Mouse (Mus musculus) limb, embryonic 14.5 days (tissue): ENCODE results near the gene Lbh. TPM values are rescaled to one million over a fixed set of nuclear protein-coding genes. Genes with fewer than 3 reads are reported as not detected.

ENCODE experiments used
- ATAC-seq: fragments of 200-750 bp; cut with Nextera tagmentation; 2 replicates; pipeline ENCODE4 v1.8.0; 2017; ENCODE audit warnings: low read depth, moderate number of reproducible peaks, moderate TSS enrichment; ENCODE audit not compliant: low FRiP score
- DNase-seq: peaks from one replicate; pipeline ENCODE4 v3.0.0-alpha.2; 2015; ENCODE audit warnings: low spot score
- H3K27ac ChIP-seq: fragments of 300-500 bp; sonication (generic); replicated peaks from 2 replicates; pipeline ENCODE4 v1.5.1; 2014; ENCODE audit warnings: low read depth, mild to moderate bottlenecking, low read length, moderate library complexity, mixed read lengths
- H3K27me3 ChIP-seq: fragments of 300-500 bp; sonication (generic); 2 replicates; pipeline ENCODE4 v1.6.1; 2014; ENCODE audit warnings: low read length, mixed read lengths; ENCODE audit not compliant: control insufficient read depth, insufficient read depth
- H3K36me3 ChIP-seq: fragments of 300-500 bp; sonication (generic); 2 replicates; pipeline ENCODE4 v1.6.1; 2014; ENCODE audit warnings: mild to moderate bottlenecking, low read length, moderate library complexity, mixed read lengths; ENCODE audit not compliant: control insufficient read depth, insufficient read depth
- H3K4me1 ChIP-seq: fragments of 300-500 bp; sonication (generic); 2 replicates; pipeline ENCODE4 v1.6.1; 2014; ENCODE audit warnings: antibody characterized with exemption, low read length, mixed read lengths; ENCODE audit not compliant: control insufficient read depth, insufficient read depth
- H3K4me2 ChIP-seq: fragments of 300-500 bp; sonication (generic); replicated peaks from 2 replicates; pipeline ENCODE4 v1.6.1; 2014; ENCODE audit warnings: low read depth, mild to moderate bottlenecking, low read length, moderate library complexity; ENCODE audit not compliant: severe bottlenecking
- H3K4me3 ChIP-seq: fragments of 300-500 bp; sonication (generic); replicated peaks from 2 replicates; pipeline ENCODE4 v1.5.1; 2014; ENCODE audit warnings: low read length
- H3K9ac ChIP-seq: fragments of 300-500 bp; sonication (generic); 2 replicates; pipeline ENCODE4 v1.6.1; 2014; ENCODE audit warnings: mild to moderate bottlenecking, low read depth, low read length, moderate library complexity; ENCODE audit not compliant: severe bottlenecking
- H3K9me3 ChIP-seq: fragments of 300-500 bp; sonication (generic); 2 replicates; pipeline ENCODE4 v1.6.1; 2016; ENCODE audit warnings: low read length; ENCODE audit not compliant: control insufficient read depth
- POLR2A ChIP-seq: fragments of 200-500 bp; IDR thresholded peaks from 2 replicates; pipeline ENCODE4 v1.8.0; 2012; ENCODE audit warnings: inconsistent platforms, mild to moderate bottlenecking, moderate library complexity, borderline replicate concordance; ENCODE audit not compliant: insufficient read depth, insufficient read length; ENCODE audit errors: extremely low read depth
- WGBS: fragments of 180-500 bp; shearing (Covaris S2); extraction: QIAGEN DNeasy Blood & Tissue Kit; methylation state at CpG from one replicate; pipeline ENCODE4 v1.1.7; 2014; 5-methylcytosine and 5-hydroxymethylcytosine counted together
- polyA plus RNA-seq, 2 experiments: library from polyadenylated mRNA; depleted of rRNA in 1 of 2; stranded (reverse) in 1 of 2; unstranded in 1 of 2; fragments of >200 nt; fragmentation: Nextera tagmentation in 1 of 2; extraction: Ambion mirVana in 1 of 2; gene quantifications; 2 replicates each; pipeline versions ENCODE4 v1.2.1 to v1.2.3; 2012 to 2014

Gene Lbh
- polyA plus RNA-seq, 2 experiments: 3.9 to 55.3 TPM

DNA sequence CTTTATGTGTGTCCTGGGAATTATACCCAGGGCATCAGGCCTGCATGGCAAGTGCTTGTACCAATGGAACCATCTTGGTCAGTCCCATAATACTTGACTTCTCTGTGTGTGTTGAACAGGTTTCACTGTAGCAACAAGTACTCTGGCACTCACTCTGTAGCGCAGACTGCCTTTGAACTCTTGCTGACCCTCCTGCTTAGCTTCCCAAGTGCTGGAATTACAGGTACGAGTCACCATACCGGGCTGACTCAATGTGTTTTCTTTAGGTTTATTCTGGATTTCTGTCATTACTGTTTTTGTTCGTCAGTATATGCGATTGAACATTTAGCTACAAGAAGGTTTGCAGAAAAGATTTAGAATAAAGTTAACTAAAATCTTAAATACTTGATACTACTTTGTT lies 20.1 kb upstream of the Lbh start:
- WGBS: 72% methylated on average over 5 of the region's 5 CpGs
- no peak for ATAC-seq
- DNase-seq: no peak

DNA sequence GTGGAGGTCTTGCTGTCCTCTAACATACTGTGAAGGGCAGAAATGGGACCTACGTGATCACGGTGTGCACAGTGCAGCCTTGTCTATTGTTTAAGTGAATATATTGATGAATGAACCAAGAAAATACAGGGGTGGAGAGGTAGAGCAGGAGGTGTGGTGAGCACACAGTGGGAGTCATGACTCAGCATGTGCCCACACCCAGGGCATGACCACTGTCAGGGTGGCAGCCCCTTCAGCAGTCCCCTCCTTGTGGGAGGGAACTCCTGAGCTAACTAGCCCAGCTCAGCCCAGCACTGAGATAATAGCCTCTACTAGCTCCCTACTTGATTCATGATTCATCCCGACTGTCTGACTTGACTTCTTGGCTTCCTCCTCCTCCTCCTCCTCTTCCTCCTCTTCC lies 19.3 kb upstream of the Lbh start:
- H3K9me3 ChIP-seq: no peaks in the 10 kb centered on the region
- DNase-seq: no peak
- no peak for TF ChIP-seq POLR2A
- H3K4me1 ChIP-seq: no peaks in the 10 kb centered on the region
- no peak overlapping the region for H3K4me3 ChIP-seq
- H3K27ac ChIP-seq: no peak overlapping the region
- H3K4me2 ChIP-seq: no peak overlapping the region
- H3K27me3 ChIP-seq: no peaks in the 10 kb centered on the region
- H3K36me3 ChIP-seq: no peaks in the 10 kb centered on the region
- H3K9ac ChIP-seq: no peak overlapping the region
- 85% methylated on average over 3 of the region's 3 CpGs for WGBS
- no peak for ATAC-seq

More for the DNA sequence above, 20.1 kb upstream of the Lbh start:
- no peaks in the 10 kb centered on the region for H3K9me3 ChIP-seq
- H3K4me1 ChIP-seq: no peaks in the 10 kb centered on the region
- no peak overlapping the region for H3K9ac ChIP-seq
- H3K36me3 ChIP-seq: no peaks in the 10 kb centered on the region
- no peak overlapping the region for H3K4me3 ChIP-seq
- no peaks in the 10 kb centered on the region for H3K27me3 ChIP-seq
- no peak for TF ChIP-seq POLR2A
- H3K4me2 ChIP-seq: no peak overlapping the region
- no peak overlapping the region for H3K27ac ChIP-seq

DNA sequence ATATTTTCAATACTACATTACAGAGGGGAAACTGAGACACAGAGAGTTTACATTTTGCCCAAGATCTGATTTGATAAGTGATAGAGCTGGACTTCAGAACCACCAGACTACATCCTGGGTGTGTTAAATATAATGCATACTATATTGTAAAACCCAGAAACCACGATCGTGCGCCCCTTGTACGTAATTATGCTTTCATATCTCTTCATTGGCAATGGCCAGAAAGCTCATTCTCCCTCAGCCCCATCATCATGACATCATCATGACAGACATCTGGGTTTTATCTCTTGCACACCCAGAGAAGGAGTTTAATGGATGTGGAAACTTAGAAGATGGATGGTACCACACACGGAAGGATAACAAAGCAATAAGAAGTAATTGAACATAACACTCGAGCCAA lies 17.1 kb upstream of the Lbh start:
- 79% methylated on average over 6 of the region's 6 CpGs for WGBS
- no peak for DNase-seq
- no peaks in the 10 kb centered on the region for H3K9me3 ChIP-seq

DNA sequence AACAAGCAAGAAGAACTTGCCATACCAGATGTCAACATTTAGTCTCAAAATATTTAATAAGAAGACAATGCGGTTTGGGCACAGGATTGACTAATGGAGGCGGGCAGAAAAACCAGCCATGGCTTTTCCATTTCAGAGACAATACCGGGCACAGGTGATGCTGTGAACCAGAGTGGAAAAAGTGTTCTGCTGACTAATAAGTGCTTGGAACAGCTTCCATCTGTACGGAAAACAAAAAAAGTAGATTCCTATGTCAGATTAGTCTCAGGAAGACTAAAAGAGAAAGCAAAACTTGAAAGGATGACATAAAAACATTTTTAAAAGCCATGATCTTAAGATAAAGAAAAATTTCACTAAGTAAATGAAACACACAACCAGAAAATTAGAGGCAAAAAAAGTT lies 16.4 kb upstream of the Lbh start:
- Histone ChIP-seq H3K4me1 (no peaks in the 10 kb centered on the region), H3K4me2 (no peak overlapping the region), H3K36me3 (no peaks in the 10 kb centered on the region), H3K4me3 (no peak overlapping the region), H3K27me3 (no peaks in the 10 kb centered on the region), H3K9ac (no peak overlapping the region), H3K9me3 (no peaks in the 10 kb centered on the region), H3K27ac (no peak overlapping the region)
- ATAC-seq (no peak), DNase-seq (no peak)
- no peak for TF ChIP-seq POLR2A
- WGBS: 87% methylated on average over 4 of the region's 4 CpGs

More for the DNA sequence above, 17.1 kb upstream of the Lbh start:
- Histone ChIP-seq H3K4me2 (no peak overlapping the region), H3K27ac (no peak overlapping the region), H3K4me1 (no peaks in the 10 kb centered on the region), H3K4me3 (no peak overlapping the region), H3K9ac (no peak overlapping the region), H3K36me3 (no peaks in the 10 kb centered on the region), H3K27me3 (no peaks in the 10 kb centered on the region)
- TF ChIP-seq POLR2A: no peak
- no peak for ATAC-seq

DNA sequence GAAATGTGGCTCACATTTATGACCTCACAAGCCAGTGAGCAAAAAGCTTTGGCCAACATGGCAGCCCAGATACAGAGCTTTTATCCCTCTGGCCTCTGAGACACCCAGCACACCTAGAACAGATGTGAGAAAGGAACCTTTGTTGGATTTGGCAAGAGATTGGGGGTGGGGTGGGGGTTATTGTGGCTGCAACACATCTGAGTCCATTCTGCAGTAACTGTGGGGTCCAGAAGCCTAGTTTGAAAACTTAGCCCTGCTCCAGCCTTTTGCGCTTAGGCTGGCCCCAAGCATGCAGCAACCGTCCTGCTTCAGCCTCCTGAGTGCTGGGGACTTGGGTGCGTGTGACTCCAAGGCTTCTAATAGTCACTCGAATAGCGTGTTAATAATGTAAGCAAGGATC lies 14.8 kb upstream of the Lbh start:
- Histone ChIP-seq H3K9me3 (no peaks in the 10 kb centered on the region), H3K4me3 (no peak overlapping the region), H3K4me1 (no peaks in the 10 kb centered on the region), H3K27ac (no peak overlapping the region), H3K4me2 (no peak overlapping the region), H3K36me3 (no peaks in the 10 kb centered on the region), H3K27me3 (no peaks in the 10 kb centered on the region), H3K9ac (no peak overlapping the region)
- DNase-seq (no peak), ATAC-seq (no peak)
- WGBS: 98% methylated on average over 5 of the region's 5 CpGs
- TF ChIP-seq POLR2A: no peak

DNA sequence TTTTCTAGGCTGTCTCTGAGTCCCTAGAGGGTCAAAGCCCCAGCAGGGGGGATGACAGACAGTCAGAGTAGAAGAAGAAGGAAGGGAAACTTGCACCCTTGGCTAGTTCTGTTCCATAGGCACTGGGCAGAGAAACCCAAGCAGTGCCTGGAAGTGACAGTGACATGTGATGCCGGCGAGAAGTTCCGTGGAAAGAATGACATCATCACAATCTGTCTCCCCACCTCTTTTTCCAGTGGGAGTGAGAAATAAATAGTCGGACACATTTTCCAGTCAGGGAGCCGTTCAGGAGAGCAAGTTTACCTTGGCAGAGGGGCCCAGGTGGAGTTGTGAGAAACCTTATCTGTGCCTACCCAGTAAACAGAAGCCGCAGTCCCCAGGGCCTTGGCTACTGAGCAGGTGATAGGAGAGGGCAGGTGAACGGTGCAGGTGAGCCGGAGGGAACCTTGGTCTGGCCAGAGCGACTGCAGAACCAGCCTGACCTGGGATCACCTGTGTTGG lies 14.1 kb upstream of the Lbh start:
- Histone ChIP-seq H3K36me3 (no peaks in the 10 kb centered on the region), H3K9me3 (no peaks in the 10 kb centered on the region), H3K4me3 (no peak overlapping the region), H3K4me1 (no peaks in the 10 kb centered on the region), H3K4me2 (no peak overlapping the region), H3K27me3 (no peaks in the 10 kb centered on the region), H3K9ac (no peak overlapping the region), H3K27ac (no peak overlapping the region)
- ATAC-seq: 0 out of 2 replicates have a peak, but pooled peaks have one; percentile 23
- 59% methylated on average over 9 of the region's 9 CpGs for WGBS
- DNase-seq: no peak
- TF ChIP-seq POLR2A: no peak
